ENCODE assay signal across 22 mouse cellular contexts in the genomic region with DNA sequence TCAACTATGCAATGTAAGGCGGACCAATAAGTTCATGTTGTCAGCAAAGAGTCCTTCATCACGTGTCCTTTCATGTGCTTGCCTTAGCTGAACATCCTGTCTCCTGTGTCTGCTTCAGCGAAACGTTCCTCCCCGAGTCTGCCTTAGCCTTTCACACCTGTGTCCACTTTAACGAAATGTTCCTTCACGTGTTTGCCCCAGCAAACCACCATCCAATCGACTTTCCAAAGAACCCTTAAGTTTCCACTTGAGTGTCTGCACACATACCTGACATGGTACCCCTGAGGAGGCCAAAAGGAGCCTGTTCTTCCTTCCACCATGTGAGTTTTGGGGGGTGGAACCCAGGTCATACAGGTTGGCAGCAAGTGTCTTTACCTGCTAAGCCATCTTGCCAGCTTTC. TPM values are rescaled to one million over a fixed set of nuclear protein-coding genes. Genes with fewer than 3 reads are reported as not detected.
DNase-seq lines count a peak whose midpoint lies in the region; ATAC-seq and TF ChIP-seq lines count a peak whose summit lies in the region.
"Had no signal": no experiment of that assay in that cellular context is flagged by ENCODE, and none has a peak within 500 bp of the region (broad histone marks: within the 10 kb centered on the region; RNA-seq: fewer than 3 reads in every experiment).

No protein-coding gene starts in this region.

- WGBS in heart, embryonic 13.5 days: 85% methylated on average over 8 of the region's 8 CpGs
- WGBS in liver, embryonic 15.5 days (ENCODE audit: insufficient replicate concordance): 88% methylated on average over 8 of the region's 8 CpGs
- 61% methylated on average over 8 of the region's 8 CpGs for WGBS in lung, postnatal 0 days
- WGBS in intestine, embryonic 16.5 days: 95% methylated on average over 8 of the region's 8 CpGs

- no peaks in the 10 kb centered on the region for H3K9me3 ChIP-seq in heart, embryonic 13.5 days
- no peaks in the 10 kb centered on the region for H3K9me3 ChIP-seq in liver, embryonic 15.5 days (replicated peaks)
- no peaks in the 10 kb centered on the region for H3K9me3 ChIP-seq in lung, postnatal 0 days (ENCODE audit: low read length)
- H3K9me3 ChIP-seq in intestine, embryonic 16.5 days (ENCODE audit: control insufficient read depth, low read length): no peaks in the 10 kb centered on the region
- H3K9me3 ChIP-seq: embryonic facial prominence, embryonic 12.5 days; embryonic facial prominence, embryonic 15.5 days; hindbrain, embryonic 12.5 days; hindbrain, embryonic 15.5 days had no signal

- TF ChIP-seq CTCF in lung, postnatal 0 days (IDR thresholded peaks at IDR 0.05): no peak

- peak; percentile 59; the same call in 1 of the 2 replicates for TF ChIP-seq EP300 in lung, postnatal 0 days (IDR thresholded peaks at IDR 0.05)

- peak overlapping the region; percentile 50; the same call in 1 of the 2 replicates for H3K27ac ChIP-seq in heart, embryonic 13.5 days (replicated peaks)
- H3K27ac ChIP-seq in liver, embryonic 15.5 days (replicated peaks): peak overlapping the region; percentile 39; the same call in 1 of the 2 replicates
- H3K27ac ChIP-seq in lung, postnatal 0 days (ENCODE audit: low read length): peak overlapping the region; percentile 73
- no peak overlapping the region for H3K27ac ChIP-seq in intestine, embryonic 16.5 days (ENCODE audit: low read length)
- H3K27ac ChIP-seq: embryonic facial prominence, embryonic 12.5 days; embryonic facial prominence, embryonic 15.5 days; hindbrain, embryonic 12.5 days; hindbrain, embryonic 15.5 days had no signal

- H3K36me3 ChIP-seq in heart, embryonic 13.5 days: no peaks in the 10 kb centered on the region
- H3K36me3 ChIP-seq in liver, embryonic 15.5 days (replicated peaks): no peaks in the 10 kb centered on the region
- H3K36me3 ChIP-seq in lung, postnatal 0 days (ENCODE audit: insufficient read depth, low read length): no peaks in the 10 kb centered on the region
- H3K36me3 ChIP-seq in intestine, embryonic 16.5 days (ENCODE audit: control insufficient read depth, insufficient read depth, low read length): no peaks in the 10 kb centered on the region
- H3K36me3 ChIP-seq: embryonic facial prominence, embryonic 12.5 days; embryonic facial prominence, embryonic 15.5 days; hindbrain, embryonic 12.5 days; hindbrain, embryonic 15.5 days had no signal

- ATAC-seq in heart, embryonic 13.5 days (ENCODE audit: extremely low read depth, insufficient number of reproducible peaks, low FRiP score, low TSS enrichment): no peak
- no peak for ATAC-seq in liver, embryonic 15.5 days (ENCODE audit: insufficient read depth)
- ATAC-seq in lung, postnatal 0 days: no peak
- no peak for ATAC-seq in intestine, embryonic 16.5 days
- ATAC-seq: CD4-positive, CD25-positive, alpha-beta regulatory T cell, adult 4 months; forebrain, embryonic 14.5 days; forebrain, postnatal 0 days had no signal

- no peak overlapping the region for H3K9ac ChIP-seq in heart, embryonic 13.5 days
- no peak overlapping the region for H3K9ac ChIP-seq in liver, embryonic 15.5 days
- no peak overlapping the region for H3K9ac ChIP-seq in lung, postnatal 0 days (replicated peaks; ENCODE audit: low read depth)
- H3K9ac ChIP-seq in intestine, embryonic 16.5 days (ENCODE audit: low read depth, low read length): no peak overlapping the region
- H3K9ac ChIP-seq: embryonic facial prominence, embryonic 12.5 days; embryonic facial prominence, embryonic 15.5 days; forebrain, postnatal 0 days; hindbrain, embryonic 12.5 days; hindbrain, embryonic 15.5 days had no signal

- H3K27me3 ChIP-seq in heart, embryonic 13.5 days (replicated peaks): no peaks in the 10 kb centered on the region
- H3K27me3 ChIP-seq in liver, embryonic 15.5 days: no peaks in the 10 kb centered on the region
- no peaks in the 10 kb centered on the region for H3K27me3 ChIP-seq in lung, postnatal 0 days (replicated peaks; ENCODE audit: insufficient read depth, low read length)
- H3K27me3 ChIP-seq in intestine, embryonic 16.5 days (replicated peaks; ENCODE audit: control insufficient read depth, insufficient read depth, low read length): no peaks in the 10 kb centered on the region
- H3K27me3 ChIP-seq: embryonic facial prominence, embryonic 12.5 days; embryonic facial prominence, embryonic 15.5 days; hindbrain, embryonic 12.5 days; hindbrain, embryonic 15.5 days had no signal

- H3K4me2 ChIP-seq in heart, embryonic 13.5 days: no peak overlapping the region
- H3K4me2 ChIP-seq in liver, embryonic 15.5 days: no peak overlapping the region
- H3K4me2 ChIP-seq in lung, postnatal 0 days (replicated peaks; ENCODE audit: low read depth, low read length): no peak overlapping the region
- no peak overlapping the region for H3K4me2 ChIP-seq in intestine, embryonic 16.5 days (ENCODE audit: low read depth, low read length)
- H3K4me2 ChIP-seq: embryonic facial prominence, embryonic 12.5 days; embryonic facial prominence, embryonic 15.5 days; hindbrain, embryonic 12.5 days; hindbrain, embryonic 15.5 days had no signal

- intact Hi-C loops in heart, postnatal 25 days (cut with DNase I): no loop called here

- H3K4me3 ChIP-seq in heart, embryonic 13.5 days: no peak overlapping the region
- no peak overlapping the region for H3K4me3 ChIP-seq in liver, embryonic 15.5 days (replicated peaks)
- no peak overlapping the region for H3K4me3 ChIP-seq in lung, postnatal 0 days (ENCODE audit: low read depth, low read length)
- H3K4me3 ChIP-seq in intestine, embryonic 16.5 days (ENCODE audit: low read length): no peak overlapping the region
- H3K4me3 ChIP-seq: embryonic facial prominence, embryonic 12.5 days; embryonic facial prominence, embryonic 15.5 days; gastrocnemius, adult 2 months; hindbrain, embryonic 12.5 days; hindbrain, embryonic 15.5 days had no signal

- peaks cover 40% of the 10 kb centered on the region for H3K4me1 ChIP-seq in heart, embryonic 13.5 days
- peaks cover 58% of the 10 kb centered on the region for H3K4me1 ChIP-seq in liver, embryonic 15.5 days (replicated peaks)
- peaks cover 27% of the 10 kb centered on the region for H3K4me1 ChIP-seq in lung, postnatal 0 days (ENCODE audit: insufficient read depth, low read depth, low read length)
- H3K4me1 ChIP-seq in intestine, embryonic 16.5 days (ENCODE audit: control insufficient read depth, insufficient read depth, low read length): peaks cover 31% of the 10 kb centered on the region

- no peak for DNase-seq in heart, postnatal 25 days (ENCODE audit: low spot score)
- DNase-seq in liver: no peak
- peak; percentile 40 for DNase-seq in lung, postnatal 0 days (ENCODE audit: low spot score)
- DNase-seq in lung, postnatal 10 days: no peak
- DNase-seq: adrenal gland, adult 2 months; adrenal gland, postnatal 14 days; cerebellum, adult 11 months; cerebellum, adult 2 months; cerebellum, adult 9-11 months; cerebellum, postnatal 25 days; forebrain, postnatal 0 days; gastrocnemius, adult 2 months; gastrocnemius, postnatal 14 days had no signal

RNA-seq across cellular contexts. Expression of gene Clic4, which starts 18.6 kb away (rescaled TPM):
- polyA plus RNA-seq in heart, embryonic 13.5 days (2015; fragmentation: Nextera tagmentation; extraction: Ambion mirVana): 202 and 213 TPM in 2 replicates
- total RNA-seq in heart, postnatal 25 days (2021): 100 to 1,000 TPM; 249 to 269 TPM
- 110 and 120 TPM in 2 replicates for polyA plus RNA-seq in liver, embryonic 15.5 days (2015; fragmentation: Nextera tagmentation; extraction: Ambion mirVana)
- 205 and 211 TPM in 2 replicates for polyA plus RNA-seq in lung, postnatal 0 days (2015; fragmentation: Nextera tagmentation; extraction: Ambion mirVana)
- 107 and 109 TPM in 2 replicates for polyA plus RNA-seq in intestine, embryonic 16.5 days (2015; fragmentation: Nextera tagmentation; extraction: Ambion mirVana)
